Mouse (Mus musculus): ENCODE results near the gene Pigw. TPM values are rescaled to one million over a fixed set of nuclear protein-coding genes. Genes with fewer than 3 reads are reported as not detected.

The Pigw gene
- total and polyA plus RNA-seq, 3 experiments, result 2.7 to 3.5 TPM; not detected in 1

DNA sequence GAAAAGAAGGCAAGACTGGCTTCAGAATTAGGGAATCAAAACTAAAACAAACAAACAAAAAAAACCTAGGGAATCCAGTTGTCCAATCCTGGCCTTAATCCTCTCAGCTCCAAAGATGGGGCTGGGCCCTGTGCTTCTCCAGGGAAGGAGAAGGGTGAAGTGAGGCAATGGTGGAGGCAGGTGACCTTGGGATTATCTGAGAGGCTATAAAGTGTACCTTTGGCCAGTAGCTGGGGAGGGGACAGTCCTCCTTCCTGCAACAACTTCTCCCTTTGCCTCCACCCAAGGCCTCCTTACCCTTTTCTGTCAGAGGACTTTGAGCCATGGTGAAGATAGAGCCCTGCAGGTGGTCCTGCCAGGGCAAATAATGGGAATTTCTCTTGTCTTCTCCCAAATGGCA is 52.6 kb downstream of the Pigw start:
- Histone ChIP-seq H3K27ac (ENCODE audit: control insufficient read depth, low read depth, low read length) (no peak overlapping the region), H3K36me3 (ENCODE audit: control insufficient read depth in 1 of 2, insufficient read depth in 2 of 2, low read length in 2 of 2) (peaks cover 4 to 49% of the 10 kb centered on the region in 2 experiments), H3K27me3 (ENCODE audit: control insufficient read depth in 1 of 2, insufficient read depth in 2 of 2, low read length in 2 of 2) (no peaks in the 10 kb centered on the region), H3K9me3 (replicated peaks; ENCODE audit: insufficient read depth, low read length) (no peaks in the 10 kb centered on the region), H3K4me3 (ENCODE audit: control insufficient read depth in 1 of 2, insufficient read depth in 1 of 2, low read depth in 2 of 2, low read length in 2 of 2) (peak overlapping the region; percentile 10 to 91), H3K79me2 (ENCODE audit: control insufficient read depth, insufficient read depth, low read length, poor library complexity) (peaks cover 31% of the 10 kb centered on the region), H3K9ac (ENCODE audit: control insufficient read depth, low read depth, low read length, poor library complexity, severe bottlenecking) (peak overlapping the region; percentile 95), H3K4me1 (ENCODE audit: control insufficient read depth in 1 of 2, insufficient read depth in 2 of 2, low read length in 2 of 2) (peaks cover 17 to 52% of the 10 kb centered on the region in 2 experiments)
- no peak for DNase-seq (ENCODE audit: low read depth, low spot score)
- TF ChIP-seq ZKSCAN1 (IDR thresholded peaks at IDR 0.05; ENCODE audit: low read depth, low read length), result no peak
- no peak for TF ChIP-seq USF1 (IDR thresholded peaks at IDR 0.05; ENCODE audit: low read depth, low read length)
- TF ChIP-seq BHLHE40 (IDR thresholded peaks at IDR 0.05; ENCODE audit: borderline replicate concordance, low read depth, low read length), result no peak
- TF ChIP-seq ZC3H11A (IDR thresholded peaks at IDR 0.05; ENCODE audit: low read depth, low read length), result no peak
- TF ChIP-seq SIN3A (IDR thresholded peaks at IDR 0.05; ENCODE audit: low read length), result no peak
- TF ChIP-seq RAD21 (IDR thresholded peaks at IDR 0.05; ENCODE audit: low read depth, low read length), result no peak
- TF ChIP-seq ZNF384 (IDR thresholded peaks at IDR 0.05; ENCODE audit: low read depth, low read length), result no peak
- TF ChIP-seq TBP (IDR thresholded peaks at IDR 0.05; ENCODE audit: low read depth, low read length), result no peak
- no peak for TF ChIP-seq MAX (IDR thresholded peaks at IDR 0.05; ENCODE audit: low read length)
- no peak for TF ChIP-seq MXI1 (IDR thresholded peaks at IDR 0.05; ENCODE audit: low read depth, low read length)
- TF ChIP-seq POLR2AphosphoS5 (IDR thresholded peaks at IDR 0.05; ENCODE audit: borderline replicate concordance, low read depth, low read length), result no peak
- no peak for TF ChIP-seq NRF1 (IDR thresholded peaks at IDR 0.05; ENCODE audit: insufficient read depth, low read depth, low read length, poor library complexity, severe bottlenecking)
- no peak for TF ChIP-seq MEF2A (IDR thresholded peaks at IDR 0.05; ENCODE audit: extremely low read depth, insufficient replicate concordance, low read depth, low read length, poor library complexity, severe bottlenecking)
- TF ChIP-seq ETS1 (IDR thresholded peaks at IDR 0.05; ENCODE audit: low read depth, low read length), result no peak
- TF ChIP-seq RCOR1 (IDR thresholded peaks at IDR 0.05; ENCODE audit: low read depth, low read length), result no peak
- no peak for TF ChIP-seq MAZ (IDR thresholded peaks at IDR 0.05; ENCODE audit: low read depth, low read length)
- TF ChIP-seq SMC3 (IDR thresholded peaks at IDR 0.05; ENCODE audit: low read depth, low read length), result no peak
- TF ChIP-seq ELF1 (IDR thresholded peaks at IDR 0.05; ENCODE audit: low read depth, low read length), result no peak
- TF ChIP-seq POLR2AphosphoS2 (IDR thresholded peaks at IDR 0.05; ENCODE audit: low read length), result no peak
- TF ChIP-seq CHD1 (IDR thresholded peaks at IDR 0.05; ENCODE audit: low read depth, low read length), result no peak

Other genes with a start within 250 kb of the Pigw start
- gene Mrm1, start 60.8 kb downstream of the Pigw start, total RNA-seq (2012; rRNA removed), result 37.8 and 41.6 TPM in 2 replicates
- gene Mrm1, start 60.8 kb downstream of the Pigw start, polyA plus RNA-seq (2012; ENCODE audit: insufficient read depth in 1 of 2, insufficient read length in 2 of 2, low read depth in 1 of 2, low replicate concordance in 2 of 2, missing spikeins in 1 of 2), result 10 to 100 TPM in 1 of 2 experiments, not detected in 1; 23.2 TPM
- 29.4 and 36.6 TPM in 2 replicates for gene Dhrs11, start 51.3 kb downstream of the Pigw start, total RNA-seq (2012; rRNA removed)
- gene Dhrs11, start 51.3 kb downstream of the Pigw start, polyA plus RNA-seq (2012; ENCODE audit: insufficient read depth in 1 of 2, insufficient read length in 2 of 2, low read depth in 1 of 2, low replicate concordance in 2 of 2, missing spikeins in 1 of 2), result 10 to 100 TPM in 1 of 2 experiments, not detected in 1; 37.7 TPM
- 55.4 and 65.2 TPM in 2 replicates for gene Ggnbp2, start 9.5 kb downstream of the Pigw start, total RNA-seq (2012; rRNA removed)
- gene Ggnbp2, start 9.5 kb downstream of the Pigw start, polyA plus RNA-seq (2012; ENCODE audit: insufficient read depth in 1 of 2, insufficient read length in 2 of 2, low read depth in 1 of 2, low replicate concordance in 2 of 2, missing spikeins in 1 of 2), result 10 to 100 TPM; 83.0 to 89.6 TPM
- 11.5 and 14.9 TPM in 2 replicates for gene Myo19, start 137 bp downstream of the Pigw start, total RNA-seq (2012; rRNA removed)
- 10 to 100 TPM in 1 of 2 experiments, not detected in 1; 27.1 TPM for gene Myo19, start 137 bp downstream of the Pigw start, polyA plus RNA-seq (2012; ENCODE audit: insufficient read depth in 1 of 2, insufficient read length in 2 of 2, low read depth in 1 of 2, low replicate concordance in 2 of 2, missing spikeins in 1 of 2)
- gene Znhit3, start 36.1 kb upstream of the Pigw start, total RNA-seq (2012; rRNA removed), result 67.7 and 76.1 TPM in 2 replicates
- 10 to 100 TPM in 1 of 2 experiments, not detected in 1; 49.6 TPM for gene Znhit3, start 36.1 kb upstream of the Pigw start, polyA plus RNA-seq (2012; ENCODE audit: insufficient read depth in 1 of 2, insufficient read length in 2 of 2, low read depth in 1 of 2, low replicate concordance in 2 of 2, missing spikeins in 1 of 2)
- gene Car4, start 77.5 kb upstream of the Pigw start, total RNA-seq (2012; rRNA removed), result not detected in 2 replicates
- not detected for gene Car4, start 77.5 kb upstream of the Pigw start, polyA plus RNA-seq (2012; ENCODE audit: insufficient read depth in 1 of 2, insufficient read length in 2 of 2, low read depth in 1 of 2, low replicate concordance in 2 of 2, missing spikeins in 1 of 2)